Mouse (Mus musculus): ENCODE measurements around the gene Grm3.

The Grm3 gene

GRCm38 (mm10) chr5:9623095-9623459 is 101.9 kb downstream of the Grm3 start:
- DNase-seq (ENCODE audit: low spot score in 2 of 2) = no peak

- DNase-seq (ENCODE audit: low spot score in 2 of 2) = no peak
Observed at GRCm38 (mm10) chr5:9622264-9623094, 102.5 kb downstream of the Grm3 start.

DNA sequence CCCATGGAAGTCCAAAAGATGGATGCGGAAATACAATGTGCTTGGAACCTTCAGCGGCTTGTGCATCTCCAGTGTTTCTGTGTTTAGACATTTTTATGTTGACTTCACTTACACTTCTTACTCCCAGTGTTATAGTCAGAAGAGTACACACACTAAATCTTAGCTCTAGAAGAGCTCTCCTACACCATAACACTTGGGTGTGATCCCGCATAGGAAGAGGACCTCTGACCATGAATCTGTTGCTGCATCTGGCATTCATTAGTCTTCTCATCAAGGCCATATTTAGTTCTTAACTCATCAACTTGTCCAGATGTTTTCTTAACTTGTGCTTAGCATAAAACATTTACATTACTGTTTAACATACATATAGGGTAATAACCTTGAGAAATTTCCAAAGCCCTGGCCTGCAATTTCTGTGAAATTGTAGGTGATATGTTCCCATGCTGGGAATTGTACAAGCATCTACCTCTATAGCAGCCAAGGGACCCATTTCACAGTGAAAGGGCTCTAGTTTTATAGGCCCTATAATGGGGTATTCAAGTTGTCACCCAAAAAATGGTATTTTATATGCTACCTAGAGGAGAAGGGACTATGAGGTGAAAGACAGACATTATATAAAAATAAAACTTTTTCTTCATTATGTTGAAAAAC is 103.4 kb downstream of the Grm3 start:
- no peak for DNase-seq (ENCODE audit: low spot score in 2 of 2)

- DNase-seq (ENCODE audit: low spot score in 2 of 2) = no peak
Observed at GRCm38 (mm10) chr5:9579021-9579420, 145.9 kb downstream of the Grm3 start.

DNA sequence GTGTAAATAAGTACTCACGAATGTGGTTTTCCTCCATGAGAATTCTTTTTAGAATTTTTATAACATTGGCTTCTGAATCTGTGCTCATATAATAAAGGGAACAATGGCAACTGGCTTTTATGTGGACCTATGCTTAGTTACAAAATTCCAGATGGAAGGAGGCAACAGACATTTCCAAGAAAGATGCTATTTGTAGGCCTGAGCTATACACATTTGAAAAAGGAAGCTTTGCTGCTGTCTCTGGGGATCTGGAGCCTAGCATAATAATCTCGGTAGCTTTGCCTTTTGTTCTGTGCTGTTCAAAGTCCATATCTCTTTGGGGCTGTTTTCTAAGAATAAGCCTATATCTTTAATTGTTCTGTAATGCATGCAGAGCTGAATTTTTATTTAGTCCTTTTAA is 146.4 kb downstream of the Grm3 start:
- DNase-seq (ENCODE audit: low spot score in 2 of 2) = no peak

- DNase-seq (ENCODE audit: low spot score in 2 of 2) = no peak
Observed at GRCm38 (mm10) chr5:9570946-9571345, 154.0 kb downstream of the Grm3 start.

DNA sequence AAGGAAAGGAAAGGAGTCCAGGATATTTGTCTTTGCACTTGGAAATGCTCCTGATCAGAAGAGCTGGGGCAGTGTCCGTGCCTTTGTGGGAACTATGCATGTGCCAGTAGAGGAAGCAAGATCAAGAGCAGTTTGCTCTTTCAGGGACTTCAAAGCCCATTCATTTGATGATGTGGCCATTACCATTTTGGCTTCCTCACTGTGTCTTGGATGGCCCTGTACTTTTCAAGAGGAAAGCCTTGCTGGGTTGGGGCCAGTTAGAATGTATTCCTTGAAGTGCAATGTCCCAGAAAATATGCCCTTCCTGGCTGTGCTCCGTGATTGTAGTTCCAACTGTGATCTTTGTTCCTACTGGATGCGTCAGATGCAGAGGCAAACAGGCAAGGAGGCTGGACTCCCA is 167.3 kb downstream of the Grm3 start:
- DNase-seq (ENCODE audit: low spot score in 2 of 2) = no peak

GRCm38 (mm10) chr5:9540822-9541557 is 184.0 kb downstream of the Grm3 start:
- no peak for DNase-seq (ENCODE audit: low spot score in 2 of 2)

GRCm38 (mm10) chr5:9525507-9525906 is 199.5 kb downstream of the Grm3 start:
- DNase-seq (ENCODE audit: low spot score in 2 of 2) = no peak

DNA sequence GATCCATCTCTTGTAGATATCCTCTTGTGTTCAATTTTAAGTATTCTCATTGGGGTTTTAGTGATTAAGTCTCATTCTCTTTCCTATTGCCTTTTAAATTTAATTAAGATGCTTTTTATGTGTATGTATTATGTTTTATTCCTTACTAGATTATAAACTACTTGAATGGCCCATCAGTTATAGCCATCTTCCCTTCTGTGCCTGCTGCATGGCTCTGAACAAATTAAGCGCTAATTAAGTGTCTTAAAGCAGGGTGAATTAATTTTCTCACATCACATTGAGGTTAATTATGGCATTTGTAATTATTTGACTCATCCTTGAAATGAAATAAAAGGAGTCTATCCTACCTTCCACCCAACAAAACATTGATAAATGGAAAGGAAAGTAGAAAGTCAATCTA is 213.9 kb downstream of the Grm3 start:
- DNase-seq (ENCODE audit: low spot score in 2 of 2) = no peak

DNA sequence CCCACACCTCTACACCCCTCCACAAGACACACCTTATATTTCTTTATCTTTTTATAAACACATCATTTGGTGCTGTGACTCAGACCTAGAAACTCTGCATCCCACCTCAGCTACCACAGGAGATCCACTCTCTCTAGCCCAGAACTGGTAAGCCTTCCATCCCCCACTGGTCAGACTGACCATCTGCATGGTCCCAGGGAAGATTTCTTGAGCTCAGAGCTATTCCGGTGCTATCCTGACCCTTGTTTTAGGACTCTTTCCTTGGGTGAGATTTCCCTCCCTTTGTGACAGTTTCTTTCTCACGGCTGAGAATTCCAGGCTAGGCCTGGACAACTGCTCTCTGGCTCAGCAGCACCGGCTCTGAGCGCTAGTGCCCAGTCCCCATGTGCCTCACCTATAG is 227.7 kb downstream of the Grm3 start:
- DNase-seq (ENCODE audit: low spot score in 2 of 2) = no peak

- DNase-seq (ENCODE audit: low spot score in 2 of 2) = no peak
Observed at GRCm38 (mm10) chr5:9495456-9495855, 229.5 kb downstream of the Grm3 start.

- no peak for DNase-seq (ENCODE audit: low spot score in 2 of 2)
Observed at GRCm38 (mm10) chr5:9477587-9477986, 247.4 kb downstream of the Grm3 start.

GRCm38 (mm10) chr5:9453298-9453697 is 271.7 kb downstream of the Grm3 start:
- no peak for DNase-seq (ENCODE audit: low spot score in 2 of 2)

GRCm38 (mm10) chr5:9449570-9449969 is 275.4 kb downstream of the Grm3 start:
- no peak for DNase-seq (ENCODE audit: low spot score in 2 of 2)

DNA sequence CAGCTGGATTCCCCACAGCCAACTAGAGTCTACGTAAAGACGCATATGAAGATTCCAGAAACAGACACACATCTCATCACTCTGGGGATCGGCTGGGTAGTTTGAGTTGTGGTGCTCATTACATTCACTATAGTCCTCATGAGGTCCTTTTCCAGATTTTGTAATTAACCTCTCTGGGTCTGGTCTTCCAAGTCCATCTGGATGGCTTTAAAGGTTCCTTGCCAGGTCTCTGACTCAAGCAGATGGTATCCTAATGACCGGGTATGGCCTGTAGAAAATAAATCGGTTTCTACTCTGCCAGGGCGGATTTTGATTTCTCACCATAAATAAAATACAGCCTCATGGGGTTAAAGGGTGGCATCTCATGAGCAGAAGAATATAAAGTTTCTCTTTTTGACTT is 276.0 kb downstream of the Grm3 start:
- no peak for DNase-seq (ENCODE audit: low spot score in 2 of 2)

- no peak for DNase-seq (ENCODE audit: low spot score in 2 of 2)
Observed at GRCm38 (mm10) chr5:9446146-9446545, 278.8 kb downstream of the Grm3 start.

All from natural killer cell, adult 2 months (primary cell).